Mouse (Mus musculus) central nervous system, embryonic 11.5 days (tissue): ENCODE results near the gene Ntng1. TPM values are rescaled to one million over a fixed set of nuclear protein-coding genes. Genes with fewer than 3 reads are reported as not detected.

Experiments used
- polyA plus RNA-seq: library from polyadenylated mRNA; depleted of rRNA; stranded (reverse); fragments of >200 nt; gene quantifications from 2 replicates; pipeline ENCODE4 v1.2.3, GENCODE M21; 2012; rRNA removed

The Ntng1 gene
- 2.4 and 3.9 TPM in 2 replicates for polyA plus RNA-seq

DNA sequence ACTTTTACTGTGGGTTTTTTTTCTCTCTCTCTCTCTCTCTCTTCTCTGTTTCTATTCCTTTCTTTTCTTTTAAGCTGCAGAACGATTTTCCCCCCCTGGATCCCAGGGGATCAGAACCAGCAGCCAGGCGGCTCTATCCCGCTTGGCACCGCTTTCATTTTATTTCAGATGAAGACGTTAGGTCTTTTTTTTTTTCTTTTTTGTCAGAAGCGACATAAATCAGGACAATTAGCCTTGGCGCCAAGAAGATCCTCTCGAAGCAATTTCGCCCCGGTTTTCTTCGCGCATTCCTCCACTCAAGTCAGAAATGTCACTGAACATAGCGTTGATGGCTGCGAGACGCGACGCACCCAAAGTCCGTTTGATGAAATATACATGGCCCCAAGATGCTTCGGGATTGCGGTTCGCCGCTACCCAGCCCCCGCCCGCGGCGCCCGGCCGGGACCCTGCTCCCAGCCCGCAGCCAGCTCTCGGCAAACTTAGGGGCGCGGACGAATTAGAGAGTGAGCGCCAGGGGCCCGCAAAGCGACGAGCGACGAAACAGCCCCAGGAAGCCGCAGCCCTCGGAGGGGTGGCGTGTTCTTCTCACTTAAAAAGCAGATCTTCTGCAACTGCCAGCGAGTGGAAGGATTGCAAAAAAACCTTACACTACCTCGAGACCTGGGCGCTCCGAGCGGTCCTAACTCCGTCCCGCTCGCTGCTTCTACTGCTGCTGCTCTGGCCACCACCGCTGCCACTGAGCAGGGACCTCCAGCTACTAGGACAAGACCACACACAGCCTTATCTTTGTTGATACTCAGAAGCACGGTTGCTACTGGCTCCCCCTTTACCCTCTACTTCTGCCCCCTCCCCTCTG lies at the start of gene Ntng1:
Gene Ntng1, minus strand, starts transcription at position 806 of the 856 bp plus-strand sequence.

Other genes starting within 250 kb of the Ntng1 start
- gene Prmt6, start 107.0 kb upstream of the Ntng1 start, polyA plus RNA-seq: 21.2 and 23.0 TPM in 2 replicates